Mouse (Mus musculus): ENCODE measurements around the gene Phox2b. TPM values are rescaled to one million over a fixed set of nuclear protein-coding genes. Genes with fewer than 3 reads are reported as not detected.

The Phox2b gene
- polyA plus RNA-seq, 1 experiment from 2014 or later, result 0.15 TPM

GRCm38 (mm10) chr5:67083117-67083516 lies 16.0 kb downstream of the Phox2b start:
- Histone ChIP-seq H3K36me3 (no peaks in the 10 kb centered on the region), H3K27me3 (peaks cover 51% of the 10 kb centered on the region), H3K27ac (no peak overlapping the region), H3K4me2 (no peak overlapping the region), H3K4me3 (replicated peaks) (no peak overlapping the region), H3K9ac (replicated peaks) (no peak overlapping the region), H3K9me3 (no peaks in the 10 kb centered on the region), H3K4me1 (replicated peaks) (no peaks in the 10 kb centered on the region)
- 40% methylated on average over 6 of the region's 6 CpGs for WGBS
- ATAC-seq (ENCODE audit: insufficient number of reproducible peaks, insufficient read depth, low FRiP score, low TSS enrichment, low read depth), result no peak

- H3K36me3 ChIP-seq, result no peaks in the 10 kb centered on the region
- no peak overlapping the region for H3K4me3 ChIP-seq (replicated peaks)
- H3K4me1 ChIP-seq (replicated peaks), result no peaks in the 10 kb centered on the region
- no peak for ATAC-seq (ENCODE audit: insufficient number of reproducible peaks, insufficient read depth, low FRiP score, low TSS enrichment, low read depth)
- H3K4me2 ChIP-seq, result no peak overlapping the region
- H3K27ac ChIP-seq, result no peak overlapping the region
- 81% methylated on average over 9 of the region's 9 CpGs for WGBS
- no peak overlapping the region for H3K9ac ChIP-seq (replicated peaks)
- H3K27me3 ChIP-seq, result 0 out of 2 replicates have a peak, but pooled peaks cover 2% of the 10 kb centered on the region
- H3K9me3 ChIP-seq, result no peaks in the 10 kb centered on the region
Observed at GRCm38 (mm10) chr5:67063596-67063995, 35.5 kb downstream of the Phox2b start.

GRCm38 (mm10) chr5:67060519-67060918 lies 38.6 kb downstream of the Phox2b start:
- Histone ChIP-seq H3K9ac (replicated peaks) (no peak overlapping the region), H3K4me3 (replicated peaks) (no peak overlapping the region), H3K36me3 (no peaks in the 10 kb centered on the region), H3K27me3 (no peaks in the 10 kb centered on the region), H3K4me1 (replicated peaks) (no peaks in the 10 kb centered on the region), H3K27ac (no peak overlapping the region), H3K4me2 (no peak overlapping the region), H3K9me3 (no peaks in the 10 kb centered on the region)
- ATAC-seq (ENCODE audit: insufficient number of reproducible peaks, insufficient read depth, low FRiP score, low TSS enrichment, low read depth), result no peak
- 69% methylated on average over 2 of the region's 4 CpGs for WGBS

- Histone ChIP-seq H3K4me1 (replicated peaks) (no peaks in the 10 kb centered on the region), H3K4me3 (replicated peaks) (no peak overlapping the region), H3K27ac (no peak overlapping the region), H3K9ac (replicated peaks) (no peak overlapping the region), H3K36me3 (peaks cover 10% of the 10 kb centered on the region; the same call in 1 of the 2 replicates), H3K27me3 (no peaks in the 10 kb centered on the region), H3K9me3 (no peaks in the 10 kb centered on the region), H3K4me2 (no peak overlapping the region)
- WGBS, result 83% methylated on average over 6 of the region's 6 CpGs
- ATAC-seq (ENCODE audit: insufficient number of reproducible peaks, insufficient read depth, low FRiP score, low TSS enrichment, low read depth), result no peak
Observed at GRCm38 (mm10) chr5:67057803-67058202, 41.3 kb downstream of the Phox2b start.

- no peaks in the 10 kb centered on the region for H3K27me3 ChIP-seq
- no peak overlapping the region for H3K4me3 ChIP-seq (replicated peaks)
- no peaks in the 10 kb centered on the region for H3K9me3 ChIP-seq
- H3K27ac ChIP-seq, result no peak overlapping the region
- H3K4me2 ChIP-seq, result no peak overlapping the region
- peaks cover 35% of the 10 kb centered on the region; the same call in 1 of the 2 replicates for H3K36me3 ChIP-seq
- 0 out of 2 replicates have a peak, but pooled peaks have one; percentile 47 for ATAC-seq (ENCODE audit: insufficient number of reproducible peaks, insufficient read depth, low FRiP score, low TSS enrichment, low read depth)
- no peak overlapping the region for H3K9ac ChIP-seq (replicated peaks)
- 17% methylated on average over 4 of the region's 4 CpGs for WGBS
- H3K4me1 ChIP-seq (replicated peaks), result no peaks in the 10 kb centered on the region
Observed at GRCm38 (mm10) chr5:67048003-67048402, 51.1 kb downstream of the Phox2b start.

Small RNA genes within 50 kb of the gene (microRNA-seq; reads per million reads assigned to microRNA genes)
- gene Gm23841, result not detected

Other genes starting within 250 kb of the Phox2b start
- gene Tmem33, start 161.3 kb upstream of the Phox2b start, polyA plus RNA-seq (2016; fragmentation: Nextera tagmentation; extraction: Ambion mirVana), result 77.4 and 80.3 TPM in 2 replicates
- 104 and 114 TPM in 2 replicates for gene Slc30a9, start 207.7 kb upstream of the Phox2b start, polyA plus RNA-seq (2016; fragmentation: Nextera tagmentation; extraction: Ambion mirVana)

Data from limb, embryonic 12.5 days (tissue).